Mouse (Mus musculus): ENCODE measurements around the gene Zfp651.

The Zfp651 gene

GRCm38 (mm10) chr9:121810081-121810821 is 51.1 kb downstream of the Zfp651 start:
- DNase-seq (ENCODE audit: low spot score in 2 of 2) = no peak

DNA sequence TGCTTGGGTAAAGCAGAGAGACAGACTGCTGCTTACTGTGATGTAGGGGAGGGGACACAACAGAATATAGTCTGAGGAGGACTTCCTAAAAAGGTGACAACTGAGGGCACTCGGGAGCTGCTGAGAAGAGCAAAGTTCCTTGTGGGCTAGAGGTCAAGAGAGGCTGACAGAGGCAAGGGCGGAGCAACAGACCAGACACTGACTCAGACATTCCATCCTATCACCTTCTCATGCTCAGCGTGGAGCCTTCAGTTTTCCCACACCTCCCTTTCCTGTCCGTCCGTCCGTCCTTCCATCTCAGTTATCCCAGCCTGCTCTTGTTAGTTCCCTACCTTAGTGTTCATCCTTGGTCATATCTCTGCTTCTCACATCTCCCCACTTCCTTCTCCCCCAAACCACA is 56.1 kb downstream of the Zfp651 start:
- no peak for DNase-seq (ENCODE audit: low spot score in 2 of 2)

GRCm38 (mm10) chr9:121819073-121819770 is 60.1 kb downstream of the Zfp651 start:
- DNase-seq (ENCODE audit: low spot score in 2 of 2) = no peak

DNA sequence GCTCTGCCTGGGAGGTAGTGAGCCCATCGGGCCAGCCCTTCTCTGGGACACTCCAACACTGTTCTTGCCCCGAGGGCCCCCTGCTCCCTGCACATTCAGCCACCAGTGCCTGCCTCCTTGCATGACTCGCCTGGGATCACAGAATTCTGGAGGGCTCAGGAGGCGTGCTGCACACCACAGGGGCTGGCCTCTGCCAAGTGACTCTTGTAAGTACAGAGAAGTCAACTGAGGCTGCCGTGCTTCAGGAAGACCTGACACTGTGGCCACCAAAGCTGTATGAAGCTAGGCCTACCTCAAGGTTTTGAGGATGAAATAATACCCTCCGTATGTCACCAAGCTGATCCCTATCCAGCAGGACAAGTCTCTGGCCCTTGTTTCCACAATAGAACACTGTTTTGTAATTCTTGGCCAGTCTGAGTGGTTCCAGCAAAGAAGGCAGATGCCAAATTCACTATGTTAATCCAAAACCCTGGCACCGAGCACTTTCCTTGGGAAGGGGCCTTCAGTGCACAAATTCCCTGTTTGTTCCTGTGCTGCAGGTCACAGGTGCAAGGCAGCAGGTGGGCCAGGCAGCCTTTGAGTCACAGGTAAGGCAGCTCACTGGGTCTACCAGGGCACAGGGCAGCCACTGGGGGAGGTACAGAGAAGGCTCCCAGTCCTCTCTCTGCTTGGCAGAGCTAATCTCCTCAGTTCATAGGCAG is 60.8 kb downstream of the Zfp651 start:
- no peak for DNase-seq (ENCODE audit: low spot score in 2 of 2)

DNA sequence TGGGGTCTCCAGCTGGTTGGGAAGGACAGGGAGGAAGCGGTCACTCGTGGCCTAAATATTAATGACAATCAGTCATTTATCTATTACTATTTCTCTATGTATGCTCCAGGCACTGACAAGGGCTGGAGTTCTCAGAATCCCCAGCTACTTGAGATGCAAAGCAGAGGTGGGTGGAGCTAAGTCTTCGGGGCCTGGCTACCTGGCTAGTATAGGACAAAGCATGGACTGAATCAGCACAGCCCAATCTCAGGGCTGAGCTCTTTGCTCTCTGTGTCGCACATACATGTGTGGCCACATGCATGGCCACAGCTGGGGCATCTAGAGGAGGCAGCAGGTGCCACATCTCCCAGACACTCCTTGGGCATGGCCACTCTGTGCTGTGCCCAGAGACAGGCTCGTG is 61.6 kb downstream of the Zfp651 start:
- no peak for DNase-seq (ENCODE audit: low spot score in 2 of 2)

All from thymus, postnatal 10 days (tissue).